Mouse (Mus musculus) hindbrain, embryonic 12.5 days (tissue): ENCODE data around the gene Galk2. TPM values are rescaled to one million over a fixed set of nuclear protein-coding genes. Genes with fewer than 3 reads are reported as not detected.

ENCODE experiments used
- ATAC-seq: fragments of 200-750 bp; cut with Nextera tagmentation; 2 replicates; pipeline ENCODE4 v1.8.0; 2017; ENCODE audit warnings: moderate TSS enrichment; ENCODE audit not compliant: low FRiP score
- H3K27ac ChIP-seq: fragments of 300-500 bp; sonication (generic); 2 replicates; pipeline ENCODE4 v1.5.1; 2016; ENCODE audit warnings: mild to moderate bottlenecking
- H3K27me3 ChIP-seq: fragments of 300-500 bp; sonication (generic); 2 replicates; pipeline ENCODE4 v1.6.1; 2016; ENCODE audit warnings: mild to moderate bottlenecking
- H3K36me3 ChIP-seq: fragments of 300-500 bp; sonication (generic); 2 replicates; pipeline ENCODE4 v1.6.1; 2016; ENCODE audit warnings: mild to moderate bottlenecking
- H3K4me1 ChIP-seq: fragments of 300-500 bp; sonication (generic); 2 replicates; pipeline ENCODE4 v1.6.1; 2016
- H3K4me2 ChIP-seq: fragments of 300-500 bp; sonication (generic); replicated peaks from 2 replicates; pipeline ENCODE4 v1.6.1; 2016; ENCODE audit warnings: mild to moderate bottlenecking
- H3K4me3 ChIP-seq: fragments of 300-500 bp; sonication (generic); 2 replicates; pipeline ENCODE4 v1.5.1; 2016; ENCODE audit warnings: mild to moderate bottlenecking
- H3K9ac ChIP-seq: fragments of 300-500 bp; sonication (generic); 2 replicates; pipeline ENCODE4 v1.6.1; 2016; ENCODE audit warnings: mild to moderate bottlenecking, moderate library complexity
- H3K9me3 ChIP-seq: fragments of 300-500 bp; sonication (generic); replicated peaks from 2 replicates; pipeline ENCODE4 v1.6.1; 2016; ENCODE audit warnings: mild to moderate bottlenecking
- WGBS: fragments of 180-500 bp; shearing (Covaris S2); methylation state at CpG from one replicate; pipeline ENCODE4 v1.1.7; 2016; 5-methylcytosine and 5-hydroxymethylcytosine counted together
- polyA plus RNA-seq: library from polyadenylated mRNA; unstranded; fragments of >200 nt; fragmentation: Nextera tagmentation; extraction: Ambion mirVana; gene quantifications from 2 replicates; pipeline ENCODE4 v1.2.1, GENCODE M21; 2016

Gene Galk2
- polyA plus RNA-seq, 1 experiment from 2014 or later, result 35.2 TPM

DNA sequence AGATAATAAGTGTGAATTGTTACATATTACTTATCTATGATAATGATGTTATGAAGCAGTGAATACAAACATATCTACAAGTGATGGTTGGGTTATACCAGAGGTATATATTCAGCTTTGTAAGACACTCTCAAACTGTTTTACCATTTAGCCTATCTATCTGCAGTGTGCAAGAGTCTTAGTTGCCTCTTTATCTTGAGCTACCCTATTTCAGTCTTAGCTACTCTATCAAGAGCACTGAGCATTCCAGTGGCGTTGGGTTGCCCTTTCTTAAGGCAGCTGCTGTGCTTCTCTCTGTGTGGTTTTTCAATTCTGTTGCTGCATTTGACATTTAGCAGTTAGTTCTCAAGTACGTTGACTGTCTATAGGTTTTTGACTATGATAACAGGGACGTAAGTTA lies 4.9 kb downstream of the Galk2 start:
- no peak overlapping the region for H3K4me3 ChIP-seq
- no peak overlapping the region for H3K9ac ChIP-seq
- no peak overlapping the region for H3K27ac ChIP-seq
- no peaks in the 10 kb centered on the region for H3K27me3 ChIP-seq
- H3K36me3 ChIP-seq, result no peaks in the 10 kb centered on the region
- peaks cover 3% of the 10 kb centered on the region; the same call in 1 of the 2 replicates for H3K4me1 ChIP-seq
- no peak for ATAC-seq
- no peaks in the 10 kb centered on the region for H3K9me3 ChIP-seq
- 83% methylated on average over 3 of the region's 3 CpGs for WGBS
- no peak overlapping the region for H3K4me2 ChIP-seq

GRCm38 (mm10) chr2:125864551-125864950 lies 5.6 kb downstream of the Galk2 start:
- Histone ChIP-seq H3K9me3 (no peaks in the 10 kb centered on the region), H3K4me2 (no peak overlapping the region), H3K4me1 (peaks cover 3% of the 10 kb centered on the region; the same call in 1 of the 2 replicates), H3K36me3 (no peaks in the 10 kb centered on the region), H3K27ac (no peak overlapping the region), H3K4me3 (no peak overlapping the region), H3K27me3 (no peaks in the 10 kb centered on the region), H3K9ac (no peak overlapping the region)
- ATAC-seq, result no peak
- WGBS, result 83% methylated on average over 1 of the region's 1 CpGs

GRCm38 (mm10) chr2:125865585-125865984 lies 6.7 kb downstream of the Galk2 start:
- H3K4me1 ChIP-seq, result peaks cover 3% of the 10 kb centered on the region; the same call in 1 of the 2 replicates
- no peaks in the 10 kb centered on the region for H3K36me3 ChIP-seq
- H3K9me3 ChIP-seq, result no peaks in the 10 kb centered on the region
- no peak for ATAC-seq
- H3K4me2 ChIP-seq, result peak overlapping the region; percentile 67; the same call in 1 of the 2 replicates
- no peak overlapping the region for H3K9ac ChIP-seq
- peak overlapping the region; percentile 41; the same call in 1 of the 2 replicates for H3K4me3 ChIP-seq
- no peak overlapping the region for H3K27ac ChIP-seq
- H3K27me3 ChIP-seq, result no peaks in the 10 kb centered on the region

DNA sequence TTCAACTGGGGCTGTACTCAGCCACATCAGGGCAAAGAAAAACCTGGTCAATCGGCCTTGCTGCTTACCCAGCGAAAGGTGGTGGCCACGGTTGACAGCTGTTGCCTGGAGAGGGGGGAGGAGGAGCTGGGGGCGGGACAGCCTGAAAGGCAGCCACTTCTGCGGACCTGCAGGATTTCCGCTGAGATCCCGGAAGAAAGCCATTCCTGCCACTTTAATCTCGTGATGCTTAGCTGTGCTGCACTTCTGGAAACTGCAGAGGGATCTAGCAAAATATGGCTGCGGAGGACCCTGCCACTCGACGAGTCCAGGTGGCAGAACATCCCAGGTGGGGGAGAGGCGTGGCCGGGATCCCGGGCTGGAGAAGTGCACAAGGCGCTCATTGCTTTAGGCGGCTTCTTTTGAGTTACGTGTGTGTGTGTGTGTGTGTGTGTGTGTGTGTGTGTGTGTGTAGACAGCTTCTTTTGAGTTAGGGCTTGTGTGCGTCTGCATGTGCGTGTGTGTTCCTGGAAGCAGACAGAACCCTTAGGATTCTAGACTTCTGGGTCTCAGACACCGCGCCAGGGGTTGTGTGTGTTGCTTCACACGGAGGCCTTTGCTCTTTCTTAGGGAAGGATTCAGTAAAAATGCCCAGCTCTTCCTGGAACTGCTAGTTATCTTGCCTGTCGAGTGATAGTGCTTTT lies 7.3 kb downstream of the Galk2 start:
- ATAC-seq, result peak; percentile 63
- Histone ChIP-seq H3K4me1 (peaks cover 3% of the 10 kb centered on the region; the same call in 1 of the 2 replicates), H3K9me3 (no peaks in the 10 kb centered on the region), H3K36me3 (no peaks in the 10 kb centered on the region), H3K4me3 (peak overlapping the region; percentile 41), H3K27me3 (no peaks in the 10 kb centered on the region), H3K4me2 (peak overlapping the region; percentile 67), H3K9ac (peak overlapping the region; percentile 60), H3K27ac (no peak overlapping the region)
- 7% methylated on average over 23 of the region's 23 CpGs for WGBS

- Histone ChIP-seq H3K9me3 (no peaks in the 10 kb centered on the region), H3K4me3 (no peak overlapping the region), H3K9ac (no peak overlapping the region), H3K27me3 (no peaks in the 10 kb centered on the region), H3K4me2 (no peak overlapping the region), H3K27ac (no peak overlapping the region), H3K4me1 (peaks cover 3% of the 10 kb centered on the region; the same call in 1 of the 2 replicates), H3K36me3 (no peaks in the 10 kb centered on the region)
- ATAC-seq, result no peak
- 87% methylated on average over 3 of the region's 3 CpGs for WGBS
These were observed 9.4 kb downstream of the Galk2 start for GRCm38 (mm10) chr2:125868301-125868700.

DNA sequence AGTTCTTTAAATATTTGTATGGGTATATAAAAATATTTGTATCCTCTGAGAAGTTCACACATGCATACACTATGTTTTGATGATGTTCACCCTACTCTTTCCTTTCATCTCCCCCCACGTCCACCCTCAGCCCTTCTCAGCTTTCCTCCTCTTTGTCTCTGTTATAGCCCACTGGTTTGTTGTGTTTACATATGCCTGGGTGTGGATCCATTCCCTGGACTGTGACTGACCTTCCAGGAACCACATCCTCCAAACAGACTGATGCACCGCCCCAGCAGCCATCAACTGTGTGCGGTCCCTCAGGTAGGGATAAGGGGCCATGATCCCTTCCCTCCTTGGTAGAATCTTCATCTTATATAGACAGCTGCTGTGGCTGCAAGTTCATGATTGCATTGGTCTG lies 11.2 kb downstream of the Galk2 start:
- H3K4me1 ChIP-seq, result peaks cover 3% of the 10 kb centered on the region; the same call in 1 of the 2 replicates
- ATAC-seq, result no peak
- H3K9ac ChIP-seq, result no peak overlapping the region
- H3K36me3 ChIP-seq, result no peaks in the 10 kb centered on the region
- no peak overlapping the region for H3K4me3 ChIP-seq
- no peaks in the 10 kb centered on the region for H3K27me3 ChIP-seq
- no peak overlapping the region for H3K4me2 ChIP-seq
- WGBS, result 79% methylated on average over 3 of the region's 3 CpGs
- H3K9me3 ChIP-seq, result no peaks in the 10 kb centered on the region
- H3K27ac ChIP-seq, result no peak overlapping the region

DNA sequence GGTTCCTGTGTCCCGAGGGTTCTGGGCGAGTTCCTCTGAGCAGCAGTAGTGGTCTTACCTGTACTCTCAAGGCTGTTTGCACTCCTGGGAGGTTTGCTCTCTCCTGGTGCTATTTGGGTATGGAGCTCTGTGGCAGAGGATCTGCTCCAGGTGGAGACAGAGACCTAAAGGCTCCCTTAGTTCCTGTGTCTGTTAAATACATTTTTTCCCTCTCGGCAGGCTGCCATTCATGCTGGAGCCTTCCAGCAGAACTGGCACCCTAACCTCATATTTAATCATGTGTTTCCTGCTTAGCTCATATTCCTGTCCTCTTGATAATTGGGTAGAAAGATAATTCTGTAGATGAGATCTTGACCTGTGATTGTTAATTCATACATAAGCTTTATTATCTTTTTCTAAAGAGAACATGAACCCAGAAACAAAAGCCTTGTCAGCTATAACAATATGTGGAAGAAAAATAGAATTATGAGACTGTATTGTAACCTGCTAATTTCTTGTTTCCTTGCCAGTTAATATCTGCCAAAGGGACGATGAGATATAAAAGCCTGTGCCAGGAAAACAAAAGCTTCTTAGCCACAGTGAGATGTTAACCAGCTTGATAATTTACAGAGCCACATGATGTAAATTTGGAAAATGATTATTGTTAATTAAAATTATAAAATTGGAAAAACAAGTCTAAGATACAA lies 27.1 kb downstream of the Galk2 start:
- H3K9ac ChIP-seq, result no peak overlapping the region
- no peak overlapping the region for H3K4me2 ChIP-seq
- 82% methylated on average over 4 of the region's 4 CpGs for WGBS
- H3K4me3 ChIP-seq, result no peak overlapping the region
- no peak overlapping the region for H3K27ac ChIP-seq
- no peaks in the 10 kb centered on the region for H3K36me3 ChIP-seq
- ATAC-seq, result no peak
- no peaks in the 10 kb centered on the region for H3K9me3 ChIP-seq
- H3K27me3 ChIP-seq, result no peaks in the 10 kb centered on the region
- no peaks in the 10 kb centered on the region for H3K4me1 ChIP-seq

DNA sequence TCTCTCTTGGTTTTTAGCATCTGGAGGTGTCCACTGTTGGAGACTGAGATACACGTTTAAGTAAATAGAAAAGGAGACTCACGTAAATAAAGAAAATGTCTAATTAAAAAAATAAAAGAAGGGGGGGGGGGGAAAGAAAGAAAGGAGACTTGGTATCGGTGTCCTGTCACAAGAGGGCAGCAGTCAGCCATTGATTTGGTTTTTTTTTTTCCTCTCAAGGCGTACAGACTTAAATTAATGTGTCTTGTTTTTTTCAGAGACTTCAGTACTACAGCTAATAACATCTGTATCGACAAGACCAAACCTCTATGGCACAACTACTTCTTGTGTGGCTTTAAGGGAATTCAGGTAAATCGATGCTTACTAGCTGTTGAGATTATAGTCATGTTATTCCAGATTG lies 34.2 kb downstream of the Galk2 start:
- Histone ChIP-seq H3K9ac (no peak overlapping the region), H3K27me3 (no peaks in the 10 kb centered on the region), H3K9me3 (no peaks in the 10 kb centered on the region), H3K27ac (no peak overlapping the region), H3K4me1 (no peaks in the 10 kb centered on the region), H3K36me3 (no peaks in the 10 kb centered on the region), H3K4me3 (no peak overlapping the region), H3K4me2 (no peak overlapping the region)
- no peak for ATAC-seq
- WGBS, result 42% methylated on average over 6 of the region's 6 CpGs

GRCm38 (mm10) chr2:125895099-125895498 lies 36.2 kb downstream of the Galk2 start:
- no peak overlapping the region for H3K9ac ChIP-seq
- whole genome bisulfite sequencing, result 92% methylated on average over 4 of the region's 4 CpGs
- no peaks in the 10 kb centered on the region for H3K9me3 ChIP-seq
- no peak overlapping the region for H3K4me3 ChIP-seq
- no peak overlapping the region for H3K4me2 ChIP-seq
- no peaks in the 10 kb centered on the region for H3K36me3 ChIP-seq
- H3K27me3 ChIP-seq, result no peaks in the 10 kb centered on the region
- no peak overlapping the region for H3K27ac ChIP-seq
- no peaks in the 10 kb centered on the region for H3K4me1 ChIP-seq
- ATAC-seq, result no peak

DNA sequence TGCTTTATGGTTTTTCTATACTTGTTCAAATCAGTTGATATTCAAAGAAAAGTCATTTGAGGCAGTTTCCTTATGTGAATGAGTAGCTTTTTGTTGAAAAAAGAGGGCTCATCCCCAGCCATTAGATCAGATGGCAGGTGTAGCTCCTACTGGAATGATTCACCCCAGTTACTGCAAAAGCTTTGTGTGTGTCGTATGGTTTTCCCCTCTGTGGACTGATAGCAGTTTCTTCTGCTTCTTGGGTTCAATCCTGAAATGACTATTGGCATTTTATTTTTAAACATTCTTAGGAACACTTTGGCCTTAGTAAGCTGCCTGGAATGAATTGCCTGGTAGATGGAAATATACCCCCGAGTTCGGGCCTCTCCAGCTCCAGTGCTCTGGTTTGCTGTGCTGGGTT lies 37.4 kb downstream of the Galk2 start:
- WGBS, result 94% methylated on average over 3 of the region's 3 CpGs

DNA sequence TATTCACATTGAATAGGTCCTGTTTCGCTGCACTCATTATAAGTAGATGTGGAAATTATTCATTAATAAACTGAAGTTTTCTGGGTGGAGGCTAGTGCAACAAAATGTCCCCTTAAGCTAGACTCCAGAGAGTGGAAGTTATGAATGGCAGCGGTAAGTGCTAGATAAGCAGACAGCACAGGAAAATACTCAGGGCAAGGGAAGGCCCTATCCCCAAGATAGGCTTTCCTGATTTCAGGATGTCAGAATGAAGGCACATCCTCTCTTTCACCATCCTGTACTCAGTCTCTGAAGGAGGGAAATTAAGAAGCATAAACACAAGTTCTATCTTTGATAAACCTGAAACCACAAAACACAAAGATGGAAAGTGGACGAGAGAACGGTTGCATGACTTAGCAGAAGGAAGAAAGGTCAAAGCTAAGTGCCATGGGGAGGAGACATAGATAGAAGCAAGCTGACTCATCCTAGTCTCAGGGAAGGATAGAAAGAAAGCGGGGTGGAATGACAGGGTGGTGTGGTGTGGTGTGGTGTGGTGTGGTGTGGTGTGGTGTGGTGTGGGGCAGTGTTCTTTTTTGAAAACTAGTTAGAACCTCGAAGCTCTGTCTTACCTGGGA lies 42.0 kb downstream of the Galk2 start:
- WGBS, result 85% methylated on average over 6 of the region's 6 CpGs
- no peaks in the 10 kb centered on the region for H3K36me3 ChIP-seq
- no peaks in the 10 kb centered on the region for H3K27me3 ChIP-seq
- H3K4me2 ChIP-seq, result no peak overlapping the region
- H3K4me3 ChIP-seq, result no peak overlapping the region
- H3K4me1 ChIP-seq, result no peaks in the 10 kb centered on the region
- H3K9me3 ChIP-seq, result no peaks in the 10 kb centered on the region
- H3K27ac ChIP-seq, result no peak overlapping the region
- ATAC-seq, result no peak
- H3K9ac ChIP-seq, result no peak overlapping the region

More for the DNA sequence above, 37.4 kb downstream of the Galk2 start:
- Histone ChIP-seq H3K27me3 (no peaks in the 10 kb centered on the region), H3K27ac (no peak overlapping the region), H3K4me1 (no peaks in the 10 kb centered on the region), H3K9me3 (no peaks in the 10 kb centered on the region), H3K4me2 (no peak overlapping the region), H3K36me3 (no peaks in the 10 kb centered on the region), H3K4me3 (no peak overlapping the region), H3K9ac (no peak overlapping the region)
- no peak for ATAC-seq

DNA sequence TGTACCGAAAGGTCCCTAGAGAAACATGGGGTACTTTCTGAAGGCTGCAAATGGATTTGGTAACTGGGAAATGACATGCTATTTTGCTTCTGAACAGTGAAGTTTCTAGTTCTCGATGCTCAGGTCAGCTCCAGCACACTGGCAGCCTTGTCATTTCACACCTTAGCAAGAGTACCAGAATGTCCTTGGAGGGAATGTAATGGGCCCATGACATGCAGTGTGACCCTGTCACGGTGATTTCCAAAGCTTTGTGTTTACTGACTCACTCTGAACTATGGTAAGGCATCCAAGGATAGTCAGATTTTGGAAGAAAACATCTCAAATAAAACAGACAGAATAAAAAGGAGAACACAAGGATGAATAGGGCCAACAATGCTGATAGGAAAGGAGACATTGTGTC lies 42.5 kb downstream of the Galk2 start:
- Histone ChIP-seq H3K9me3 (no peaks in the 10 kb centered on the region), H3K4me2 (no peak overlapping the region), H3K4me3 (no peak overlapping the region), H3K27ac (no peak overlapping the region), H3K36me3 (no peaks in the 10 kb centered on the region), H3K27me3 (no peaks in the 10 kb centered on the region), H3K4me1 (no peaks in the 10 kb centered on the region), H3K9ac (no peak overlapping the region)
- no peak for ATAC-seq
- WGBS, result 92% methylated on average over 3 of the region's 3 CpGs
